Mouse (Mus musculus) hindbrain, embryonic 14.5 days (tissue): ENCODE measurements around the gene Tnfrsf23. TPM values are rescaled to one million over a fixed set of nuclear protein-coding genes. Genes with fewer than 3 reads are reported as not detected.
A peak's percentile ranks its signal among the peaks of the same experiment; 100 is the strongest.

ENCODE experiments used
- ATAC-seq: fragments of 200-750 bp; cut with Nextera tagmentation; 2 replicates; pipeline ENCODE4 v1.8.0; 2017; ENCODE audit warnings: moderate number of reproducible peaks, mild to moderate bottlenecking, moderate TSS enrichment, moderate library complexity; ENCODE audit not compliant: low FRiP score
- DNase-seq: peaks from one replicate; pipeline ENCODE4 v3.0.0-alpha.2; 2015; ENCODE audit warnings: low spot score
- H3K27ac ChIP-seq: fragments of 300-500 bp; sonication (generic); 2 replicates; pipeline ENCODE4 v1.5.1; 2014; ENCODE audit warnings: mild to moderate bottlenecking, moderate library complexity
- H3K27me3 ChIP-seq: fragments of 300-500 bp; sonication (generic); 2 replicates; pipeline ENCODE4 v1.6.1; 2014; ENCODE audit warnings: mild to moderate bottlenecking, low read length, mixed read lengths; ENCODE audit not compliant: control insufficient read depth, insufficient read depth
- H3K36me3 ChIP-seq: fragments of 300-500 bp; sonication (generic); replicated peaks from 2 replicates; pipeline ENCODE4 v1.6.1; 2014; ENCODE audit not compliant: control insufficient read depth, insufficient read depth
- H3K4me1 ChIP-seq: fragments of 300-500 bp; sonication (generic); replicated peaks from 2 replicates; pipeline ENCODE4 v1.6.1; 2014; ENCODE audit warnings: antibody characterized with exemption, low read length, mixed read lengths; ENCODE audit not compliant: control insufficient read depth, insufficient read depth
- H3K4me2 ChIP-seq: fragments of 300-500 bp; sonication (generic); replicated peaks from 2 replicates; pipeline ENCODE4 v1.6.1; 2014; ENCODE audit warnings: mild to moderate bottlenecking, moderate library complexity
- H3K4me3 ChIP-seq: fragments of 300-500 bp; sonication (generic); replicated peaks from 2 replicates; pipeline ENCODE4 v1.5.1; 2014; ENCODE audit warnings: mild to moderate bottlenecking, low read length
- H3K9ac ChIP-seq: fragments of 300-500 bp; sonication (generic); 2 replicates; pipeline ENCODE4 v1.6.1; 2014
- H3K9me3 ChIP-seq: fragments of 300-500 bp; sonication (generic); 2 replicates; pipeline ENCODE4 v1.6.1; 2016; ENCODE audit warnings: low read length; ENCODE audit not compliant: control insufficient read depth
- WGBS: fragments of 180-500 bp; shearing (Covaris S2); extraction: QIAGEN DNeasy Blood & Tissue Kit; methylation state at CpG from one replicate; pipeline ENCODE4 v1.1.7; 2014; 5-methylcytosine and 5-hydroxymethylcytosine counted together
- polyA plus RNA-seq: library from polyadenylated mRNA; unstranded; fragments of >200 nt; fragmentation: Nextera tagmentation; extraction: Ambion mirVana; gene quantifications from 2 replicates; pipeline ENCODE4 v1.2.1, GENCODE M21; 2014

Tnfrsf23 gene
- polyA plus RNA-seq, result 0.64 and 0.80 TPM in 2 replicates

GRCm38 (mm10) chr7:143685359-143686067 lies at the start of gene Tnfrsf23:
Tnfrsf23 (minus strand) TSS chr7:143685872.
- 4% methylated on average over 35 of the region's 35 CpGs for WGBS
- no peak within 1 kb of the TSS for H3K27ac ChIP-seq
- 0 out of 2 replicates have a peak within 1 kb of the TSS, but pooled peaks have one; percentile 0 for H3K9ac ChIP-seq
- no peaks in the 10 kb centered on the region for H3K4me1 ChIP-seq
- peak within 1 kb of the TSS; percentile 24 for H3K4me3 ChIP-seq
- H3K4me2 ChIP-seq, result peak within 1 kb of the TSS; percentile 56
- peak; percentile 63 for DNase-seq
- peaks cover 31% of the 10 kb centered on the region for H3K36me3 ChIP-seq
- no peaks in the 10 kb centered on the region for H3K27me3 ChIP-seq
- H3K9me3 ChIP-seq, result no peaks in the 10 kb centered on the region
- peak; percentile 81; the same call in 1 of the 2 replicates for ATAC-seq

GRCm38 (mm10) chr7:143733746-143734145 lies 48.1 kb upstream of the Tnfrsf23 start:
- Histone ChIP-seq H3K27me3 (no peaks in the 10 kb centered on the region), H3K27ac (no peak overlapping the region), H3K9ac (no peak overlapping the region), H3K9me3 (no peaks in the 10 kb centered on the region), H3K36me3 (no peaks in the 10 kb centered on the region), H3K4me3 (no peak overlapping the region), H3K4me2 (no peak overlapping the region), H3K4me1 (peaks cover 16% of the 10 kb centered on the region)
- ATAC-seq, result no peak
- no peak for DNase-seq
- 85% methylated on average over 4 of the region's 4 CpGs for whole genome bisulfite sequencing

DNA sequence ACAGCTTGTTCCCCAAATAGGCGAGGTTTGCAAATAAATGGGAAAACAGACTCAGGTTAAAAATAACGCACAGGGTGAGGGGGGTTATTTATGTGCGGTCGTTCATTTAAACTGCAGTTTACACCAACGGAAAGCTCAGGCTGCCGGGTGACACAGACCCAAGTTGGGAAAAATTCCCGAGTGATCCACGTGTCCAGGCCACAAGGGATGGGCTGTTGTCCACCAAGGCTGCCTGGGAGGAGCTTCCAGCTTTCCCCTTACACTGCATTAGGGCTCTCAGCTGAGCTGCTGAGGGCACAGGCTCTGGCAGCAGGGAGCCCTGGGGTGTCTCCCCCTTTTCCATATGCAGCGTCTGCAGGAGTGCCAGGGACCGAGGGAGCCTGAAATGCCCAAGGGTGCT lies 44.2 kb upstream of the Tnfrsf23 start:
- Histone ChIP-seq H3K36me3 (no peaks in the 10 kb centered on the region), H3K4me2 (no peak overlapping the region), H3K4me1 (no peaks in the 10 kb centered on the region), H3K9ac (no peak overlapping the region), H3K9me3 (no peaks in the 10 kb centered on the region), H3K4me3 (no peak overlapping the region), H3K27me3 (no peaks in the 10 kb centered on the region), H3K27ac (no peak overlapping the region)
- no peak for DNase-seq
- WGBS, result 75% methylated on average over 10 of the region's 10 CpGs
- no peak for ATAC-seq

DNA sequence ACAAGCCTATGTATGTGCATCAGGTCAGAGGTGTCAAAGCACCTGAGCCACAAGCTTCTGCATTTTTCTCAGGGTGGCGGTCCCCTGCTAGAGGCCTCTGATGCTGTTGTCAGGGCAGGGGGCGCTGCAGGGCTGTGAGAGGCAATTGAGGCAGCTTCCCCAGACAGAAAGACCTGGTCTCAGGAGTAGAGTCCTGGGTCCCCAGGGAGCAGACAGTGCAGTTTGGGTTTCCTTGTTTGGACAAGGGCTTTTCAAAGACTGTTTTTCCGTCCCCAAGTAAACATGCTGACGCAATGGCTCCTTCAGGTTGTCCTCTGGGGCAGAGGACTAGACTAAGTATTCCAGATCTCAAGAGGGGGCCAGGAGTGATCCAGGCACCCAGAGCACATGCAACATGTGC lies 40.7 kb upstream of the Tnfrsf23 start:
- Histone ChIP-seq H3K27ac (no peak overlapping the region), H3K9me3 (no peaks in the 10 kb centered on the region), H3K4me2 (no peak overlapping the region), H3K36me3 (no peaks in the 10 kb centered on the region), H3K27me3 (no peaks in the 10 kb centered on the region), H3K4me3 (no peak overlapping the region), H3K9ac (no peak overlapping the region), H3K4me1 (no peaks in the 10 kb centered on the region)
- DNase-seq (no peak), ATAC-seq (no peak)
- 80% methylated on average over 4 of the region's 4 CpGs for WGBS

DNA sequence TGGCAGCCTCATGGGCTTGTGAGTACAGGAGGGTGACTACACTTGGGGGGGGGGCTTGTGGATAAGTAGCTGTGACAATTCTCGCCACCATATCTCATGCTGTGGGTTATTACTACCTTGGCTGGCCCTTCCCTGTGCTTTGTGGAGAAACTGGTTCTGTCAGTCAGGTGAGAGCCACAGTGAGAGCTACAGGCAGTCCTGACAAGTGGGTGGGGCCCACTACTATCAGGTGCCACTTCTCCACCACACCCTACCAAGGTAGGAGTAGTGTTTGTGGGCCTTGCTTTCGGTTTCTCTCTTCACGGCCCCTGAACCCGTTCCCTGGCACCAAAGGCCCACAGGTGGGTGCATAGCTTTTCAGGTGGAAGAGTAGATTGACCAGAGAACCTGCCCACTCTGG lies 38.2 kb upstream of the Tnfrsf23 start:
- no peak overlapping the region for H3K9ac ChIP-seq
- 89% methylated on average over 4 of the region's 4 CpGs for WGBS
- ATAC-seq (no peak), DNase-seq (no peak)
- H3K36me3 ChIP-seq, result no peaks in the 10 kb centered on the region
- no peaks in the 10 kb centered on the region for H3K4me1 ChIP-seq
- no peak overlapping the region for H3K27ac ChIP-seq
- H3K4me3 ChIP-seq, result no peak overlapping the region
- H3K9me3 ChIP-seq, result no peaks in the 10 kb centered on the region
- H3K27me3 ChIP-seq, result no peaks in the 10 kb centered on the region
- no peak overlapping the region for H3K4me2 ChIP-seq

DNA sequence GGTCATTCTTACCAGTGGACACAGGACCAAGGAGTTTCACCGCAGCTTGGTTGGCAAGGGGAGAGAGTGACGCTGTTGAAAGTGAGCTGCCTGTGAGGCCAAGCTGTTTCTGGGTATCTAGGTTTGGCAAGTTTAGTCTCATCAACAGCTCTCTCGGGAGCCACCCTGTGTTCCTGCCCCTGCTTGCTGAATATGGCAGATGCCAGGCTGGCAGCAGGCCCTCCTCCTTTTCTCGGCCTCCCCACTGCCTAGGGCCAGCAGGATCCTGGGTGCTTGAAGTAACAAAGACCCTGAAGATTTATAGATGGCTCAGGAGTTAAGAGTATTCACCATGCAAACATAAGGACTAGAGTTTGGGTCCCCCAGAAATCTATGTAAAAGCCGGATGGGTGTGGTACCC lies 37.0 kb upstream of the Tnfrsf23 start:
- no peak overlapping the region for H3K27ac ChIP-seq
- no peak for DNase-seq

GRCm38 (mm10) chr7:143717811-143718210 lies 32.1 kb upstream of the Tnfrsf23 start:
- H3K27me3 ChIP-seq, result no peaks in the 10 kb centered on the region
- no peak for DNase-seq
- H3K4me2 ChIP-seq, result no peak overlapping the region
- WGBS, result 89% methylated on average over 1 of the region's 1 CpGs
- ATAC-seq, result peak; percentile 52; the same call in 1 of the 2 replicates
- H3K9me3 ChIP-seq, result no peaks in the 10 kb centered on the region
- no peaks in the 10 kb centered on the region for H3K4me1 ChIP-seq
- no peak overlapping the region for H3K4me3 ChIP-seq
- H3K27ac ChIP-seq, result no peak overlapping the region
- H3K9ac ChIP-seq, result no peak overlapping the region
- H3K36me3 ChIP-seq, result peaks cover 23% of the 10 kb centered on the region

More for the DNA sequence above, 37.0 kb upstream of the Tnfrsf23 start:
- no peaks in the 10 kb centered on the region for H3K4me1 ChIP-seq
- no peak overlapping the region for H3K4me3 ChIP-seq
- H3K9ac ChIP-seq, result no peak overlapping the region
- H3K36me3 ChIP-seq, result no peaks in the 10 kb centered on the region
- H3K4me2 ChIP-seq, result no peak overlapping the region
- WGBS, result 66% methylated on average over 5 of the region's 5 CpGs
- H3K27me3 ChIP-seq, result no peaks in the 10 kb centered on the region
- H3K9me3 ChIP-seq, result no peaks in the 10 kb centered on the region
- ATAC-seq, result no peak

DNA sequence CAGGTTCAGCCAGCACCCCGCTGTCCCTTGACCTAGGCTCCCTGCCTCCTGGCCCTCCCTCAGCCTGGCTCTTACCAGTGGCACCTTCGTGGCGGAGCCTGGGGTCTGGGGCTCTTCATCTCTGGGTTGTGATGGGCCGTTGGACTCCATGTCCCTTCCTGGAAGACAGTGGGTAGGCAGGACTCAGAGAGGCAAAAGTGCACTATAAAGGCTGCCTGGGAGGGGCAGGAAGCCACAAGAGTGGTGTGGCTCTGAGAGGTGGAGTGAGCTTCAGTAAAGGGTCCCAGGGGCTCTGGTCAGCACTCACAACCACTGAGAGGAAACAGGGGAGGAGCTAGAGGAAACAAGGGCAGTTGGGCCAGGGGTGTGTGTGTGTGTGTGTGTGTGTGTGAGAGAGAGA lies 27.7 kb upstream of the Tnfrsf23 start:
- 78% methylated on average over 4 of the region's 4 CpGs for WGBS
- no peak overlapping the region for H3K4me3 ChIP-seq
- ATAC-seq (0 out of 2 replicates have a peak, but pooled peaks have one; percentile 3), DNase-seq (no peak)
- no peaks in the 10 kb centered on the region for H3K27me3 ChIP-seq
- H3K4me1 ChIP-seq, result no peaks in the 10 kb centered on the region
- H3K36me3 ChIP-seq, result peaks cover 47% of the 10 kb centered on the region
- no peak overlapping the region for H3K9ac ChIP-seq
- no peak overlapping the region for H3K27ac ChIP-seq
- no peak overlapping the region for H3K4me2 ChIP-seq
- H3K9me3 ChIP-seq, result no peaks in the 10 kb centered on the region

GRCm38 (mm10) chr7:143712771-143713348 lies 27.2 kb upstream of the Tnfrsf23 start:
- Histone ChIP-seq H3K27ac (no peak overlapping the region), H3K4me3 (no peak overlapping the region), H3K9ac (no peak overlapping the region), H3K36me3 (peaks cover 52% of the 10 kb centered on the region), H3K27me3 (no peaks in the 10 kb centered on the region), H3K9me3 (no peaks in the 10 kb centered on the region), H3K4me1 (no peaks in the 10 kb centered on the region), H3K4me2 (no peak overlapping the region)
- DNase-seq, result no peak
- 0 out of 2 replicates have a peak, but pooled peaks have one; percentile 3 for ATAC-seq
- 84% methylated on average over 8 of the region's 8 CpGs for WGBS
